Mouse (Mus musculus) cortical plate, adult 2 months (tissue): ENCODE results near the gene Pip4k2c. TPM values are rescaled to one million over a fixed set of nuclear protein-coding genes. Genes with fewer than 3 reads are reported as not detected.
A peak's percentile ranks its signal among the peaks of the same experiment; 100 is the strongest.
"Not testable (repeated sequence)": the region's sequence is repeated elsewhere in the genome, so short reads cannot be mapped to it uniquely, and the experiment has no call there.

Source experiments
- H3K27ac ChIP-seq: fragments of 200-500 bp; 2 replicates; pipeline ENCODE4 v1.5.1; 2012; ENCODE audit warnings: low read length, control low read depth, inconsistent platforms; ENCODE audit not compliant: insufficient read depth
- H3K4me1 ChIP-seq: fragments of 200-500 bp; 2 replicates; pipeline ENCODE4 v1.6.1; 2011; ENCODE audit warnings: low read length; ENCODE audit not compliant: control insufficient read depth, insufficient read depth
- H3K4me3 ChIP-seq: fragments of 200-500 bp; 2 replicates; pipeline ENCODE4 v1.5.1; 2011; ENCODE audit warnings: mild to moderate bottlenecking, low read length, control low read depth; ENCODE audit not compliant: insufficient read depth
- CTCF ChIP-seq: fragments of 200-500 bp; IDR thresholded peaks from 2 replicates; pipeline ENCODE4 v1.5.1; 2011; ENCODE audit warnings: mild to moderate bottlenecking, control low read depth, low read length; ENCODE audit not compliant: insufficient read depth; ENCODE audit errors: extremely low read depth
- POLR2A ChIP-seq: fragments of 200-500 bp; IDR thresholded peaks from 2 replicates; pipeline ENCODE4 v1.6.1; 2011; ENCODE audit warnings: mild to moderate bottlenecking, low read length, control low read depth; ENCODE audit not compliant: insufficient read depth; ENCODE audit errors: extremely low read depth
- polyA plus RNA-seq: library from polyadenylated mRNA; depleted of rRNA; stranded (reverse); fragments of >200 nt; gene quantifications from 2 replicates; pipeline ENCODE4 v1.2.3, GENCODE M21; 2012

Gene Pip4k2c
- polyA plus RNA-seq, 1 experiment, result 116 TPM

DNA sequence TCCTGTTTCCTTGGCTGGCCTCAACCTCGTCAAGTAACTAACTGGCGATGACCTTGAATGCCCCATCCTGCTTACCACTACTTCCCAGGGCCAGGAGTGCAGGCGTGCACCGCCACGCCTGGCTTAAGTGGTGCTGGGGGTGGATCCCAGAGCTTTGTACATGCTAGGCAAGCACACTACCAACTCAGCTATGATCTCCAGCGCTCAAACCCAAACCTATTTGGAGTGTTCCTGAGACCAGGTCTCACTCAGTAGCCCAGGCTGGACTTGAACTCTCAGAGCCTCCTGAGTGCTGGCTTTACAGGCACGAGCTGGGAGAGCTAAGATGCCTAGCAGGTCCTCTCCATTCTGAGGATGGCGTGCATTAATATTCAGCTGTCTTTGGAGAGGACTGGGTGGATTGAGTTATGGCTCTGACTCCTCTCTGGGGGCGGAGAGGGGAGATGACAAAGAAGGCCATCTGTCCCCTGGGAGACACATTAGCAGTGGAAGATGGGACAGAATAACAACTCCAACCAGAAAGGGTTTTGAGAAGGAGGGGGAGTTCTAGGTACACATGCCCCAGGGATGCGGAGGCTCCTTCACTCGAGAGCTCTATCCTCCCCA is 13.8 kb downstream of the Pip4k2c start:
- Histone ChIP-seq H3K4me3 (no peak overlapping the region), H3K4me1 (peaks cover 4% of the 10 kb centered on the region), H3K27ac (peak overlapping the region; percentile 51)
- no peak for TF ChIP-seq CTCF
- 0 out of 2 replicates have a peak, but pooled peaks have one; percentile 26 for TF ChIP-seq POLR2A

DNA sequence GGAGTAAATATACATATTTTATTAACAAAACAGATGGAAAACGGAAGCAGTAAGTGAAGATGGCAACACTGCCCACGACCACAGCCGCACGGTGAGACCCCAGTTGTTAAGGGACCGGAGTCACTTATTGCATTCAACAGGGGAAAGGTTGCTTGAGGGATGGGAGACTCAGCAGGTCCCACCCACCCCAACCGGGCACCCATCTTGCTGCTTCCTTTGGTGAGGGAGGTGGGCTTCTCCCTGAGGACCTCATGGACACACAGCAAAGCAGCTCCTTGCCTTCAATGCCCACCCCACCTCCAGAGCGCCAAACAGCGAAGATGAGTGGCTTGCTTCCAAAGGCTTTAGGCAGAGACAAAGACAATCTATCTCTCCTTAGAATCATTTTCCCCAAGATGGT is 14.3 kb downstream of the Pip4k2c start:
- TF ChIP-seq POLR2A, result no peak
- TF ChIP-seq CTCF, result no peak
- Histone ChIP-seq H3K4me1 (peaks cover 4% of the 10 kb centered on the region), H3K27ac (peak overlapping the region; percentile 51), H3K4me3 (no peak overlapping the region)

DNA sequence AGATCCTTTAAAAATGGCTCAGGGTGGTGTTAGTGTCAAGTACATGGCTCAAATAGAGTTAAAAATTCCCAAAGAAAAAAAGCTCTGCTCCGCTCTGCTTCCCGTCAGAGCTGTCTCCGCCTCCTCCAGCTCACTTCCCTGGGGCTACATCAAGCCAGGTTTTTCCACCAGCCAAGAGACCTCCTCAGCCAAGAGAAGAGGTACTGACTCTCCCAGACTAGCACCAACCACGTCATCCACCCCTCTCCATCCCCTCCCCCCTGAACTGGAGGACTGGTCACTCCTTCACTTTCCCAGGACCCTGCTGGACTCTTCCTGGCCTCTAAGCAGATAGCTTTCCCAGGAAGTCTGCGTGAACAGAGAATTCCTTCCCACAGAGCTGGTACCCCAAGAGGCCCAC is 15.0 kb downstream of the Pip4k2c start:
- Histone ChIP-seq H3K4me1 (peaks cover 4% of the 10 kb centered on the region), H3K27ac (peak overlapping the region; percentile 27; the same call in 1 of the 2 replicates), H3K4me3 (peak overlapping the region; percentile 79)
- no peak for TF ChIP-seq CTCF
- TF ChIP-seq POLR2A, result peak; percentile 69; the same call in 1 of the 2 replicates

DNA sequence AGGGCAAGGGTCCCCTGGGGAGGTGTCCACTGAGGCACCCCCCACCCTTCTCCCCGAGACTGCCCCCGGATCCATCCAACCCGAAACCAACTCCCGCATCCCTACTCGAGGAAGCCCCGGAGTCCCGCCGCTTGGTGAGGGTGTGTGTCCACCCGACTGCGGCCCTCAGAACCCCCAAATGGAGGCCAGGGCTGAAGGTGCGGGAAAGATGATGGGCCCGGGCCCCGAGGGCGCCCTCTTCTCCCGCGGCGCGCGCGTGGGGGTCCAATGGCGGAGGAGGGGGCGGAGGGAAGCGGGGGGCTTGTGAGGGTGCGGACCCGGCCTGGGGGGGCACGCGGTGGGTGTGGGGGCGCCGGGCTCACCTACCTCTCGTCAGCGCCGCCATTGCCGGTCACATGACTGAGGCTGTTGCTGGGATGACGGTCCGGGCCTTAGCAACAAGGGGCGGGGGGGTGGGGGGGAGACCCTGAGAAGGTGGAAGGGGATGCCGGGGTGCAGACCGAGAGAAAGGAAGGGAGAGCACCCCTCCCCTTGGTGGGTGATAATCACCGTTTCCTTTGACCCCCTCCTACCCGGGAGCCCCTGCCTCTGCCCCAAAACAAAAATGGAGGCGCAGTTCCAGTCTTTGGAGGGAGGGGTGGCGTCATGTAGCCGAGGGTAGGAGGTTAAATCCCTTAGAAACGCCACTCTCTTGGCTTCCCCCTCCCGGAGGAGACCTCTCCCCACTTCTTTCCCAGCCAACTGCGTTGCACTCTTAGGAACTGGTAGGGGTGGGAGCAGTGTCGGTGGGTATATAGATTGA is 15.9 kb downstream of the Pip4k2c start, which contains the start of gene Dtx3:
Dtx3 (minus strand) TSS at position 401 of the 802 bp plus-strand sequence.
- TF ChIP-seq CTCF, result no peak
- TF ChIP-seq POLR2A, result no peak
- Histone ChIP-seq H3K4me1 (peaks cover 4% of the 10 kb centered on the region), H3K27ac (peak within 1 kb of the TSS; percentile 90), H3K4me3 (peak within 1 kb of the TSS; percentile 79)

DNA sequence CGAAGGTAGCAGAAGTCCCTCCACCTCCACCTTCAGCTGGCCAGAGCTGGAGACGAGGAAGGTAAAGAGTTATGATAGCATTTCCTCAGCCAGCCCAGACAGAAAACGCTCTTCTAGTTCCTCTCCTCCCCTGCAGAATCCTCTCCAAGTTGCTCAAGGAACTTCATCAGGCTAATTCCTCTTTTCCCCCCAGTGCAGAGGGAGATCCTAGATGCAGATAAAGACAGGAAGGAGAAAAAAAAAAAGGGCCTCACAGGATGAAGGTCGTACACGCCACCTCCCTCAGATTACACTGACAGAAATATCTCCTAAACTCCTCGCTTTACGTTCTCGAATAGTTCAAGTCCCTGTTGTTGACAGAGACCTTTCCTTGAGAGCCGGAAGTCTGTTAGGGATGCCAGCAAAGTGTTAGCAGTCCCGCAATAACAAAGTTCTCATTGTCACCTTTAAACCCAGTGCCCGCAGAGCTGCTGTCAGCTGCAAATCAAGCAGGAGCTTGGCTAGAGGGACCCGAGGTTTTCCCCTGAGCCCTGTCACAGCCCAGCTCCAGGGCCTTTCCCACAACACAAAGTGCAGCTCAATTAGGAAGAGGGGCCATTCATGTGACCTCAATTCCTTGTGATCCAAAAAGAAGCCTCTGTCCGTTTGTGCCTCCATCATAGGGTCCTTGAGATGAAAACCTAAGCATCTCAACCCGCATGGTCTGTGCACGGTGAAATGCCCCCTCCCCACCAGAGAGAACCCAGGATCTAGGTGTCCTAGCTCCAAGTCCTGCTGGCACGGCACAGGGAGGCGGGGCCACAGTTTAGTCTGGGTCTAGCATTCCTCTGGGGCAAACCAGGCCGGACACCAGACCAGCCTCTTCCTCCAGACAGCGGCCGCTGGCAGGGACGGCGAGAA is 16.7 kb downstream of the Pip4k2c start:
- no peak for TF ChIP-seq CTCF
- 0 out of 2 replicates have a peak, but pooled peaks have one; percentile 23 for TF ChIP-seq POLR2A
- H3K4me1 ChIP-seq, result peaks cover 4% of the 10 kb centered on the region
- peak overlapping the region; percentile 90 for H3K27ac ChIP-seq
- peak overlapping the region; percentile 79 for H3K4me3 ChIP-seq

DNA sequence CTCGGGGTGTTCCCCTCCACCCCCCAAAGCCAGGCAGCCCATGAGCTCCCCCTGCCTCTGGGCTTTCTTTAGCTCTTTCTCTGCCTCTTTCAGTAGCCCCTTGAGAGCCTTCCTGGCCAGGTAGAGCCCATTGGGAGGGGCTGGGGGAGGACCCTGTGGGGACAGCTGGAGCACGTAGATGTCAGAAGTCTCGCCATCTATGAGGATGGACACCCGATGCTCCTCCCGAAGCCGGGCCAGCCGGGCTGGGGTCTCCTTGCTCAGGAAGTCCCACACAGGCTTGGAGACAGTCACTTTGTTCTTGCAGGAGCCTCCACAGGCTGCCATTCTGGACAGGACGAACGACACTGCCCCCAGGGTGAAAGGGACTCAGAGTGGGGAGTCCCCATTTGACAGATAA is 18.4 kb downstream of the Pip4k2c start:
- peaks cover 5% of the 10 kb centered on the region for H3K4me1 ChIP-seq
- TF ChIP-seq POLR2A (no peak), CTCF (no peak)
- no peak overlapping the region for H3K4me3 ChIP-seq
- H3K27ac ChIP-seq, result no peak overlapping the region

DNA sequence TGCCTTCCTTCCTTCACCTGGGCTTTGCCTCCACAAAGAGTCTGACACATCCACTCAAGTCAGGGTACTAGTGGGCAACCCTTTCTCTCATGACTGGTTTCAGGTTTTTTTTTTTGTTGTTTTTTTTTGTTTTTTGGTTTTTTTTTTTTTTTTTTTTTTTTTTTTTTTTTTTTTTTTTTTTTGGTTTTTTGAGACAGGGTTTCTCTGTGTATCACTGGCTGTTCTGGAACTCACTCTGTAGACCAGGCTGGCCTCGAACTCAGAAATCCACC is 19.4 kb downstream of the Pip4k2c start:
- H3K4me1 ChIP-seq, H3K4me3 ChIP-seq, H3K27ac ChIP-seq: not testable (repeated sequence)

DNA sequence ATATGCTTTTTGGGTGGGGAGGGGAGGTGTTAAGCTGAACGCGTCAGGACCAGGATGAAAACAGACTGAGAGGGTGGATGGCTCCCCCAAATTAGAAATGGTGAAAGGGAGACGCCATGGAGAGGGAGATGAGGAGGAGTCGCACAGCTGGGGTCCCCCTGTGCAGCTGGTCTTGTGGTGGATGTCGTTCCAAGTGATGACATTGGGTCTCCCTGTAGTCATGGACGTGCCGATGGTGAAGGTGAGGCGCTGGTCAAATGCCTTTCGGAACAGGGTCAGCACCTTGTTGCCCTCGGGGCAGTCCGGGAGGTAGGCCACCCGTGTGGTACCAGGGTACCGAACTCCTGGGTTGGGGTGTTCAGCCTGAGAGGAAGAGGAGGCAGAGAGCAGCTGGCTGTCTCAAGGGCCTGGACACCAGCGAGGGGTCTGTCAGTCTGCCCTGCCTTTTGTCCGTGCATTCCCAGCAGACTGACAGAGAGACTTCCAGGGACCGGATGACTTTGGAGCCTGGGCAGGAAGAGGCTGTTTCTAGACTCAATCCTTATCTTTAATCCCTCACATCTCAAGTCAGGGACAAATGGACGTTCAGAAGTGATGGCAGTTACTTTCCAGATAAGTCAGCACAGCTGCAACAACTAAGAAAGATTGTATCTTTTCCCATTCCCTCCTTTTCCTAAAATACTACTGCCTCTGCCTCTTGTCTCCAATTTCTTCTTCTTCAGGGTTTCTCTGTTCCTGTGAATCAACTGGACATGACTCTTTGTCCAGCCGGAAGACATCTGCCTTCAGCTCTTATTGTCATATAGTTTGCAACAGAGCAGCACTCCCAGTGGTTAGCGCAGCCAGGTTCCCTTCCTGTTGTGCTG is 20.0 kb downstream of the Pip4k2c start:
- TF ChIP-seq POLR2A, result no peak
- Histone ChIP-seq H3K4me3 (no peak overlapping the region), H3K4me1 (peaks cover 3% of the 10 kb centered on the region), H3K27ac (no peak overlapping the region)

DNA sequence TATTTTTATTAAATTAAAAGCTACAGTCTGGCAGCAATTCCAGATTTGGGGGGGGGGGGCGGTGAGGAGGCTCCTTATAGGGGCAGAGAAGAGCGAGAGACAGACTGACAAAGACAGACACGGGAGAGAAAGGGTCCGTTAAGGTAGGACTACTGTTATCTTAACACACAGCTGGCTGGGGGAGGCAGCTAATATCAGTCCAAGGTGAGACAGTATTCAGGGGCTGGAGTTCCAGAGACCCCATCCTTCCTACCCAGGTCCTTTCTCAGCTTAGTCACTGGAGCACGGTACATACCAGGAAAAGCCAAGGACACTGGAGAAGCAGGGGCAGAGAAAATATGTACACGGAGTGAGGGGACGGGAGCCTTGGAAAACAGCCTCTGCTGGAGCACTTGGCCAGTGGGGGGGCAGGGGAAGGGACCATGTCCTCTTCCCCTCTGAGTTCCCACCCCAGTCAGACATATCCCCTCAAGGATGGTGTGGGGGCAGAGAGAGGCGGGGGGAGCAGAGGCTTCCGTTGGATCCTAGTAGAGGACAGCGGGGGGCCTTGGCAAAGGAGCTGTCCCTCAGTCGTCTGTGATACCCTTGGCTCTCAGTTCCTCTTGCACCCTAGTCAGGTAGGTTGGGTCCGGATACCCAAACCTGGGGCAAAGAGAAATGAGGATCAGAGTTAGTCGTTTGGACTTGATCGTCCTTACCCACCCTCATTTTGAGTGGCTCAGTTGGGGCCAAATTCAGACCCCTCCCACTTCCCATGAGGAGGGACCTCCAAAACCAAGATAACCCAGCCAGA is 20.8 kb downstream of the Pip4k2c start:
- Histone ChIP-seq H3K27ac (no peak overlapping the region), H3K4me1 (peaks cover 3% of the 10 kb centered on the region)
- TF ChIP-seq CTCF (no peak), POLR2A (0 out of 2 replicates have a peak, but pooled peaks have one; percentile 7)

More for the DNA sequence above, 20.8 kb downstream of the Pip4k2c start:
- no peak overlapping the region for H3K4me3 ChIP-seq
